Mouse (Mus musculus) lung, postnatal 0 days (tissue): ENCODE measurements around the gene Slc38a9.

Experiments
- CTCF ChIP-seq: IDR thresholded peaks from 2 replicates; pipeline ENCODE4 v1.5.1; 2016; ENCODE audit warnings: antibody characterized with exemption, mild to moderate bottlenecking
- EP300 ChIP-seq: IDR thresholded peaks from 2 replicates; pipeline ENCODE4 v1.6.1; 2016; ENCODE audit warnings: antibody characterized with exemption, mild to moderate bottlenecking, control low read depth

GRCm38 (mm10) chr13:112661687-112662086, 1.1 kb downstream of the Slc38a9 start:
- no peak for TF ChIP-seq EP300
- no peak for TF ChIP-seq CTCF
